Mouse (Mus musculus) lung, adult 2 months (tissue): ENCODE measurements around the gene Pdhx.

ENCODE experiments used
- CTCF ChIP-seq: fragments of 200-500 bp; IDR thresholded peaks from 2 replicates; pipeline ENCODE4 v1.5.1; 2011; ENCODE audit warnings: mild to moderate bottlenecking, low read length, control low read depth; ENCODE audit not compliant: insufficient read depth
- POLR2A ChIP-seq: fragments of 200-500 bp; IDR thresholded peaks from 2 replicates; pipeline ENCODE4 v1.6.1; 2011; ENCODE audit warnings: low read depth, mild to moderate bottlenecking, control low read depth, low read length, borderline replicate concordance; ENCODE audit errors: extremely low read depth

DNA sequence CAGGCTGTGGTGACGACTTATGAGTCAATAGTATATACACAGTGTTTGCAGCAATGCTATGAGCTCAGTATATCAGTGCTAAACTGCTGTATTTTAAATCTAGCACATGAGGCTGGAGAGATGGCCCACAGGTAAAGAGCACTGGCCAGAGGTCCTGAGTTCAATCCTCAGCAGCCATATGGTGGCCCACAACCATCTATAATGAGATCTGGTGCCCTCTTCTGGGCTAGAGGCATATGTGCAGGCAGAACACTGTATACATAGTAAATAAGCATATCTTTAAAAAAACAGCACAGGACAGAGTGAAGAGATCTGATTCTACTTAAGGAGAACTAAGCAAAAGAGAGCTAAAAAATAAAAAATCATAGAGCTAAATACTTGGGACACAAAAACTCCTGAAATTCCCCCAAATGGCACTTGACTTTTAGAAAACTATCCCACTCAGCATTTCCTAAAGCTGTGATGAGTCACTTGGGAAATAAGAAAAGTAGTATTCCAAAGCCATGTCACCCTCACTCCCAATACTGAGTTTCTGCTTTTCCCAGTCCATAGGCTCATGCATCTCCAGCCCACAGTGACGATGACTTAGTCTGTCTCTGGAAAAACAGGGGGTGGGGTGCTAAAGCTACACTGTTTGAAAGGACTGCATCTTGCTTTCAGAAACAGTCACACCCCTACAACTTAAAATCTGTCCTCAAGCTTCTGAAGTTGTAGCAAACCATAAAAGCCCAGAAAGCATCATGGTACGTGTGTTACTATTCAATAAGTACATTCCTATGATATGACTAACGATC lies 60.3 kb downstream of the Pdhx start:
- TF ChIP-seq POLR2A (no peak), CTCF (no peak; the same call in 1 of the 2 replicates)
